Mouse (Mus musculus): ENCODE data around the gene Pafah2.

GRCm38 (mm10) chr4:134372294-134372747, 23.8 kb upstream of the Pafah2 start:
- no peak for TF ChIP-seq POLR2A (IDR thresholded peaks at IDR 0.05; ENCODE audit: borderline replicate concordance, control insufficient read depth, low read depth, low read length)
- TF ChIP-seq CTCF (IDR thresholded peaks at IDR 0.05; ENCODE audit: control insufficient read depth, insufficient read depth, low read length): no peak

Data from bone marrow, adult 2 months (tissue).